Comparison of ENCODE assay signal across 8 mouse cellular contexts in genomic region chr13:58807629-58808363, GRCm38 (mm10). TPM values are rescaled to one million over a fixed set of nuclear protein-coding genes. Genes with fewer than 3 reads are reported as not detected.
A peak's percentile ranks its signal among the peaks of the same experiment; 100 is the strongest.
DNase-seq lines count a peak whose midpoint lies in the region; ATAC-seq lines count a peak whose summit lies in the region.
"Had no signal": no experiment of that assay in that cellular context is flagged by ENCODE, and none has a peak within 500 bp of the region (broad histone marks: within the 10 kb centered on the region; RNA-seq: fewer than 3 reads in every experiment).

No protein-coding gene starts in this region.

- peaks cover 34% of the 10 kb centered on the region for H3K4me1 ChIP-seq in forebrain, embryonic 16.5 days (replicated peaks; ENCODE audit: control insufficient read depth, insufficient read depth, low read length)
- peaks cover 47% of the 10 kb centered on the region for H3K4me1 ChIP-seq in hindbrain, embryonic 13.5 days (replicated peaks)
- peaks cover 33% of the 10 kb centered on the region for H3K4me1 ChIP-seq in midbrain, embryonic 14.5 days (ENCODE audit: control insufficient read depth, insufficient read depth, low read length)

- WGBS in forebrain, embryonic 16.5 days, result under 1% methylated on average over 50 of the region's 50 CpGs
- WGBS in hindbrain, embryonic 13.5 days, result under 1% methylated on average over 49 of the region's 50 CpGs
- WGBS in midbrain, embryonic 14.5 days, result under 1% methylated on average over 50 of the region's 50 CpGs

- ATAC-seq in forebrain, embryonic 16.5 days, result peak; percentile 68
- ATAC-seq in hindbrain, embryonic 13.5 days (ENCODE audit: low FRiP score), result peak; percentile 78
- ATAC-seq in midbrain, embryonic 14.5 days (ENCODE audit: low FRiP score, low TSS enrichment), result peak; percentile 60

- peak overlapping the region; percentile 96 for H3K9ac ChIP-seq in forebrain, embryonic 16.5 days (replicated peaks; ENCODE audit: low read depth, low read length)
- peak overlapping the region; percentile 92 for H3K9ac ChIP-seq in hindbrain, embryonic 13.5 days
- peak overlapping the region; percentile 92 for H3K9ac ChIP-seq in midbrain, embryonic 14.5 days (replicated peaks; ENCODE audit: low read length)

- H3K9me3 ChIP-seq in forebrain, embryonic 16.5 days (ENCODE audit: control insufficient read depth, low read length), result no peaks in the 10 kb centered on the region
- H3K9me3 ChIP-seq in hindbrain, embryonic 13.5 days, result no peaks in the 10 kb centered on the region
- no peaks in the 10 kb centered on the region for H3K9me3 ChIP-seq in midbrain, embryonic 14.5 days (ENCODE audit: control insufficient read depth, low read length)

- H3K4me3 ChIP-seq in forebrain, embryonic 16.5 days (replicated peaks; ENCODE audit: low read length), result peak overlapping the region; percentile 89
- peak overlapping the region; percentile 71 for H3K4me3 ChIP-seq in hindbrain, embryonic 13.5 days
- H3K4me3 ChIP-seq in midbrain, embryonic 14.5 days (replicated peaks; ENCODE audit: low read depth, low read length), result peak overlapping the region; percentile 77

- intact Hi-C loops in left cerebral cortex, postnatal 14 days (cut with DNase I), result loop anchor here (2.0 to 10.0 kb wide), 7 partner anchors 165 to 677 kb away; no protein-coding TSS in a partner anchor

- H3K4me2 ChIP-seq in forebrain, embryonic 16.5 days (ENCODE audit: low read length), result peak overlapping the region; percentile 92
- H3K4me2 ChIP-seq in hindbrain, embryonic 13.5 days, result peak overlapping the region; percentile 90
- peak overlapping the region; percentile 77 for H3K4me2 ChIP-seq in midbrain, embryonic 14.5 days (ENCODE audit: low read length)

- peak; percentile 59 for DNase-seq in adrenal gland, adult 2 months
- peak; percentile 89 for DNase-seq in cerebellum, adult 11-12 months
- DNase-seq in left cerebral cortex, postnatal 14 days (ENCODE audit: low spot score in 2 of 2), result peak; percentile 91 to 97
- DNase-seq in midbrain, embryonic 14.5 days, result peak; percentile 91
- DNase-seq in testis, postnatal 10 days (ENCODE audit: low spot score), result peak; percentile 55

- H3K27me3 ChIP-seq in forebrain, embryonic 16.5 days (replicated peaks; ENCODE audit: control insufficient read depth, insufficient read depth, low read length), result no peaks in the 10 kb centered on the region
- peaks cover 14% of the 10 kb centered on the region; the same call in 1 of the 2 replicates for H3K27me3 ChIP-seq in hindbrain, embryonic 13.5 days
- no peaks in the 10 kb centered on the region for H3K27me3 ChIP-seq in midbrain, embryonic 14.5 days (ENCODE audit: control insufficient read depth, insufficient read depth, low read length)

- no peaks in the 10 kb centered on the region for H3K36me3 ChIP-seq in forebrain, embryonic 16.5 days (ENCODE audit: control insufficient read depth, insufficient read depth)
- H3K36me3 ChIP-seq in hindbrain, embryonic 13.5 days, result no peaks in the 10 kb centered on the region
- H3K36me3 ChIP-seq in midbrain, embryonic 14.5 days (ENCODE audit: control insufficient read depth, insufficient read depth, low read length), result no peaks in the 10 kb centered on the region

- H3K27ac ChIP-seq in forebrain, embryonic 16.5 days (ENCODE audit: low read length), result peak overlapping the region; percentile 96
- peak overlapping the region; percentile 96 for H3K27ac ChIP-seq in hindbrain, embryonic 13.5 days
- peak overlapping the region; percentile 97 for H3K27ac ChIP-seq in midbrain, embryonic 14.5 days (replicated peaks; ENCODE audit: low read depth, low read length)

RNA-seq across cellular contexts. Expression of gene Ntrk2, which starts 1.4 kb away (rescaled TPM):
- 10 to 100 TPM; 29.4 to 30.0 TPM for total RNA-seq in adrenal gland, adult 2 months (2021)
- 20.5 and 25.8 TPM in 2 replicates for polyA plus RNA-seq in adrenal gland, adult 2 months (2012; rRNA removed)
- 101 and 102 TPM in 2 replicates for polyA plus RNA-seq in forebrain, embryonic 16.5 days (2015; fragmentation: Nextera tagmentation; extraction: Ambion mirVana)
- 90.8 and 99.2 TPM in 2 replicates for polyA plus RNA-seq in hindbrain, embryonic 13.5 days (2015; fragmentation: Nextera tagmentation; extraction: Ambion mirVana)
- total RNA-seq in left cerebral cortex, postnatal 14 days (2021), result 100 to 1,000 TPM; 335 to 354 TPM
- 96.7 and 100 TPM in 2 replicates for polyA plus RNA-seq in midbrain, embryonic 14.5 days (2014; fragmentation: Nextera tagmentation; extraction: Ambion mirVana)
- total RNA-seq: common myeloid progenitor, adult 5-6 weeks had no signal

Comparison
In these comparisons a context has a peak if more than half of its experiments do, and no peak if none do; other contexts are left out.
1. Peak in every context shown above with its lines: DNase-seq, ATAC-seq, H3K4me3 ChIP-seq and H3K27ac ChIP-seq.